Mouse (Mus musculus) urinary bladder, postnatal 10 days (tissue): ENCODE results near the gene Myo15.
A peak's percentile ranks its signal among the peaks of the same experiment; 100 is the strongest.
"Not testable (repeated sequence)": the region's sequence is repeated elsewhere in the genome, so short reads cannot be mapped to it uniquely, and the experiment has no call there.

Source experiments
- DNase-seq: peaks from one replicate; pipeline ENCODE4 v3.0.0; 2022; ENCODE audit warnings: low spot score

Gene Myo15

DNA sequence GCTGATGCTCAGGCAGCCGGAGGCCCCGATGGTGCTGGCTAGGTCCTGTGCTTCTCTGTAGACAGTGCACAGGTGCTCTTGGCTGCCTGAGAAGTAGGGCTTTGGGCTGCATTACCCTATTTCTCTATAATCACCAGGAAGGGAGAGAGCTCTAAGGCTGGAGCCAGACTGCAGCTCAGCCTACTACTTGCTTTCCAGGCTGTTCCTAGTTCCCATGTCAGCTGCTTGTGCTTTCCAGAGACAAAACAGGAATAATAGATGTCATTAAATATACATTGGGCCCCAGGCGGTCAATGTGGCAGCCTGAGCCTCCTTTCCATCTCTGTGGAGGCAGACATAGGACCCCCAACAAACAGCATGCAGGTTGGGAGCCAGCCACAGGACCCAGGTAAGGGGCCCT is at the start of gene Myo15:
Gene Myo15, plus strand, starts transcription at position 301 of the 400 bp plus-strand sequence.
- DNase-seq = no peak

- DNase-seq = no peak
These were observed 47.0 kb upstream of the Myo15 start for GRCm38 (mm10) chr11:60422046-60422668.

DNA sequence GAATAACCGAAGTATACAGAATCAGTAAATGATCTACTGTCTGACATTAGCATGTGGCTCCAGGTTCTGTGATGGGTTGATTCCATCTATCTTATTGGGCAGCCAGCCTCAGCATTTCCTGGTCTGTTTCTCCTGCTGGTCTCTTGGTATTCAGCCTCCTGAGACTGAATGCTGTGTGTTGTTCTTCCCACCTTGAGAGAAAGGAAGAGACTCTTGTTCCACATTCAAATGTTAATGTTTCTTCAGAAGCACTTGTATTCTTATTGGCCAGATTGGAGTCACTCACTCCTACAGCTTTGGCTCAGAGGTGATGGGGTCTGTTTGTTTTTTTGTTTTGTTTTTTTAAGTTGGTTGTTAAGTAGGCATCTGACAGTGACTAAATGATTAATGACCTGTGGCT is 46.1 kb upstream of the Myo15 start:
- no peak for DNase-seq

DNA sequence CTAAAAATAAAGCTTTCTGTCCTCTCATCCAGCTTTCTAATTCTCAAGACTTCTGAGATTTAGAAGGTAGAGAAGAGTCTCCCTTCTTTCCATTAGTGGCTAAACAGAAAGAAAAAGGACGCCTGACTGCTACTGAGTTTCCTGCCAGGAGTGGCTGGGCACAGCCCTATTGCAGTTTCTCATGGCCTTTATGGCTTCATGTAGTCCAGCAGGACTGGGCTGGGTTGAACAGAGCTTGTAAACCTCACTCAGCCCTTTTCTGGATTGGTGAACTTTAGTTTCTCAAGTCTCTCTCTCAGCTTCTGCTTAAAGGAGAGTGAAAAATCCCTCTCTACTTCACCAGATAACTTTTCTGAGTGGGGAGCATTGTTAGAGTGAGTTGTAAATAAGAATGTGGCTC is 42.7 kb upstream of the Myo15 start:
- DNase-seq = no peak

GRCm38 (mm10) chr11:60427628-60428027 is 41.5 kb upstream of the Myo15 start:
- DNase-seq = no peak

DNA sequence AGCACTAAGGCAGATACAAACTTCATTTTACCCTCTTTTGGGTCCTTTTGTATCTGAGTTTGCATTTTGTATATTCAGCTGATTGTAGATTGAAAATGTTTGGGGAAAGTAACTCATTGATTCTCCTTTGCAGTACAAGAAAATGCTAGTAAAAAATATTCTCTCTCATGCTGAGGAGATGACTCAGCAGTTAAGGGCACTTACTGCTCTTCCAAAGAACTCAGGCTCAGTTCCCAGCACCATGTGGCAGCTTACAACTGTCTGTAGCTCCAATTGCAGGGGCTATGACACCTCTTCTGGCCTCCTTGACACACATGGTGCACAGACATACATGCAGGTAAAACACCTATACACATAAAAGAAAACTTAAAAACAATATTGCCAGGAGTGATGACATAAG is 35.6 kb upstream of the Myo15 start:
- no peak for DNase-seq

- no peak for DNase-seq
These were observed 34.0 kb upstream of the Myo15 start for GRCm38 (mm10) chr11:60435133-60435532.

GRCm38 (mm10) chr11:60436618-60437017 is 32.5 kb upstream of the Myo15 start:
- no peak for DNase-seq

- not testable (repeated sequence) for DNase-seq
These were observed 29.5 kb upstream of the Myo15 start for GRCm38 (mm10) chr11:60439621-60440020.

- no peak for DNase-seq
These were observed 29.0 kb upstream of the Myo15 start for GRCm38 (mm10) chr11:60440176-60440575.

DNA sequence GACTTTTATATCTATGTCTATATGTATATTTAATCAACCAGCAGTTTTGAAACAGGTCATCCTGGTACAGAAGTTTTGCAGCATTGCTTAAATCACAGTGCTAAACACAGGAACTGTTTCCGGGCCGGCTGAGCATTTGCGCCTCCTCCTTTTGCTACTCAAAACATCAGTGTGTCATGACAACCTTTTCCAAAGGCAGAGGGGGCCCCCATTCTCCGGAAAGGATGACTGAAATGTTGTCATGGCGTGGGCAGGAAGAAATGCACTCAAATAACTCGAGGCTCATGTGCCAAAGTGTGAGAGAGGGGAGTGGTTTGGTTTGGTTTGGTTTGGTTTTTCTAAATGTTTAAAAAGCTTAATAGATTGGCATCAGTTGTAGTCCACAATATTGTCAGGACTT is 26.2 kb upstream of the Myo15 start:
- DNase-seq = no peak

DNA sequence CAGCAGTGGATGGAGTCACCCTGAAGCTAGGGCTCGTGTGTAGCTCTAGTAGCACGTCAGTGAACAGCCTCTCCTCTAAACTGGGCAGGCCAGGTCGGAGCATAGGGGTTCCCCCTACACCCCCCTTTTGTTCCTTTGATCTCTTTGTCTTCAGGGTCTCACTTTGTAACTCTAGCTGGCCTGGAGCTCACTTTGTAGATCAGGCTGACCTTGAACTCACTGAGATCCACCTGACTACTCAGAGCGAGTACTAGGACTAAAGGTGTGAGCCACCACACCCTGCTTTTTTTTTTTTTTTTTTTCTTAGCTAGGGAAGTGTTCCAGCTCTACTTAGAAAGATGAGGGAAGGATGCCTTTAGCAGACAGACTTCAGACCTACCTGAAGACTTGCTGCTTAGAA is 25.1 kb upstream of the Myo15 start:
- no peak for DNase-seq

DNA sequence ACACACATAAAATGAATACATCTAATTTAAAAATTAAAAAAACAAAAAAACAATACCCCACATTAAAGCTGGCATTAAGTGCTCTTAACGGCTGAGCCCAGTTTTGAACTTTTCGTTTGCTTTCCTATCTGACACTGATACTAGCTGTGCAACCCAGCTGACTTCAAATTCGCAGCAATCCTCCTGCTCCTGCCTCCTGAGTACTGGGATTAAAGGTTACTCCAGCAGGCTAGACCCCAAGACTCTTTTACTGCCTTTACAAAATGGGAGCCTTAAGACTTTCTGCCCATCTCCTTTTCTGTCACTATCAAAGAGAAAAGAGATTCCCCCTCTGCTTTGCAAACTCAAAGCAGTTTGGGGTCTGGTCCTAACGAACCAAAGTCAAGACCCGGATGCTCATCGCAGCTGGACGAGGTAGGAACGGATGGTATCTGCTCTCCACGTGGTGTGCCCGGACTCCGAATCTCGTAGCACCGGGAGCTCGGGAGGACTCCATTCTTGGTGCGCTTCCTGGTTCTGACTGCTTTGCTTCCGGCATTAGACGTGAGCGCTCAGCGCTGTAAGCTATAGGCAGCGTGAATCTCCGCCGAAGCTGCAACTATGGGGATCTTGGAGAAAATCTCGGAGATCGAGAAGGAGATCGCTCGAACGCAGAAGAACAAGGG is 14.9 kb upstream of the Myo15 start, which contains the start of gene Drg2:
Gene Drg2, plus strand, starts transcription at position 512 of the 665 bp plus-strand sequence.
- DNase-seq = peak; percentile 65

DNA sequence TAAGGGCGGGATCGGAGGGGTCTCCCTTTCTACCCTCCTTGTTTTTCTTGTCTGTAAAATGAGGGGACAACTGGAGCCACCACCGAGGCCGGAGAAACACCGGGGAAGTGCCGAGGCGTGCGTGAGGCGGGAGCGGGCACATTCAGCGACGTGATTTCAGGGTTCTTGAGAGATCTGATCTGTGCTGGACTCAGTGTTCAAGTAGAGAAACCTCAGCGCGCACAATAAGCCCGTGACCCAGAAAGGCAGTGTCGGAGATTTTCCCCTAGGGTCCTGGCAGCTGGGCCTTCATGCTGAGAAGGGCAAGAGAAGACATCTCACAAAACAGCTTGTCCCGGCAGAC is 14.4 kb upstream of the Myo15 start:
- DNase-seq = no peak

- no peak for DNase-seq
These were observed 11.2 kb upstream of the Myo15 start for GRCm38 (mm10) chr11:60457973-60458372.

GRCm38 (mm10) chr11:60465943-60466380 is 3.2 kb upstream of the Myo15 start:
- no peak for DNase-seq

- no peak for DNase-seq
These were observed 1.6 kb downstream of the Myo15 start for GRCm38 (mm10) chr11:60470743-60471142.

DNA sequence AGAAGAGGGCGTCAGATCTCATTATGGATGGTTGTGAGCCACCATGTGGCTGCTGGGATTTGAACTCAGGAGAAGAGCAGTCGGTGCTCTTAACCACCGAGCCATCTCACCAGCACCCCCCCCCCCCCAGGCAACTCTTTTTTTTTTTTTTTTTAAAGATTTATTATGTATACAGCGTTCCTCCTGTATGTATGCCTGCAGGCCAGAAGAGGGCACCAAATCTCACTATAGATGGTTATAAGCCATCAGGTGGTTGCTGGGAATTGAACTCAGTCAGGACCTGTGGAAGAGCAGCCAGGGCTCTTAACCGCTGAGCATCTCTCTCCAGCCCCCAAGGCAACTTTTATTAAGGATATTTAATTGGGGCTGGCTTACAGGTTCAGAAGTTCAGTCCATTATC is 5.4 kb downstream of the Myo15 start:
- no peak for DNase-seq

DNA sequence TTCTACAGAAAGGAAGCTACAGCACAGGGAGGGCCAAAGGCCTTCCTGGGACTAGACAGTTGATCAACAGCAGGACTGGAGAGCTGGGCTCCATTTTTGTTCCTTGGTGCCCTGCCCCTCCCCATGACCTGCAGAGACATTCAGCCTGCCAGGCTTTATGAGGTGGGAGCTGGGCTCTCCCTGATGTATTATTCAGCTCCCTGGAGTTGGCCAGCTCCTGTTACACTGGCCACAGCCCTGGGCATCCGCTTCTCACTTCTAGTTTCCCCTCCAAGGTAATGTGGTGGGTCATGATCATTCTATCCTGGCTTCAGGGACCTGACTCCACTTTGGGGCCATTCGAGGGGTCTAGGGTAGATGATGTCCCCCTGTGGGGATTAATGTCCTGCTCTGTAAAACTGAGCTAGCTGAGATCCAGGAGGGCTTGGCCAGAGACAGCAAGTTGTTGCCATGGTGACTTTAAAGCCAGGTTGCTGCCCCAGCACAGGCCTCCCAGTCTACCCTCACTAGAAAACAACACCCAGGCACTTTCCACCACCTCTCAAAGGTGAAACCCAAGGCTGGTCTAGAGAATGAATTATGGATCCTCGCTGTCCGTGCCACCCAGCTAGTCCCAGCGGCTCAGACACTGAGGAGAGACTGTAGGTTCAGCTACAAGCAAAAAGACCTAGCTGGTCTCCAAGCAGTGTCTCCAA is 6.7 kb downstream of the Myo15 start:
- DNase-seq = no peak

DNA sequence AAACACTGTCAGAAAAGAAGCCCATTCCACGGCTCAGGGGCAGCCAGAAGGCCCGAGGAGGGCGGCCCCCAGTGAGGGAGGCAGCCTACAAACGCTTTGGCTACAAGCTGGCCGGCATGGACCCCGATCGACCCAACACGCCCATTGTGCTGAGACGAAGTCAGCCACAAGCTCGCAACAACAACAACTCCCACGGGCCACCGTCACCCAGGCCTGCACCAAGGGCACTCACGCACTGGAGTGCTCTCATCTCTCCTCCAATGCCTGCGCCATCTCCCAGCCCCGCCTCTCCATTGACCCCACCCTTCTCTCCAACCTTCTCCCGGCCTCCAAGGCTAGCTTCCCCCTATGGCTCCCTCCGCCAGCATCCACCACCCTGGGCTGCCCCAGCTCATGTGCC is 9.0 kb downstream of the Myo15 start:
- DNase-seq = no peak

DNA sequence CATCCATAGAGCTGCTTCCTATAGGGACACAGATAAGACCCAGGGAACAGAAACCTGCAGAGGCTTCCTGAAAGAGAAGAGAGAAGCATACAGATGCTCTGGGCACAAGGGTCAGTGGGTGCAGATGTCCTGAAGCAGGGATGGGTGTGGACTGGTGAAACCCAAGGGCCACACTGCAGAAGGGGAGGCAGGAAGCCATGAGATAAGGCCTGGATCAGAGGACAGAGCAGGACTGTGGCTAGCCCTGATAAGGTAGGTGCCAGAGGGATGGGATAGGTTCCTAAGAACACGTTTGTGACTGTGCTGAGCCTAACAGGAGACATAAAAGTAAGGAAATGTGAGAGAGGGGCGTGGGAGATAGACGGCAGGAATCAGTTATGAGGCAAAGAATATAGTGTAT is 17.1 kb downstream of the Myo15 start:
- no peak for DNase-seq

GRCm38 (mm10) chr11:60492726-60493125 is 23.6 kb downstream of the Myo15 start:
- DNase-seq = no peak

DNA sequence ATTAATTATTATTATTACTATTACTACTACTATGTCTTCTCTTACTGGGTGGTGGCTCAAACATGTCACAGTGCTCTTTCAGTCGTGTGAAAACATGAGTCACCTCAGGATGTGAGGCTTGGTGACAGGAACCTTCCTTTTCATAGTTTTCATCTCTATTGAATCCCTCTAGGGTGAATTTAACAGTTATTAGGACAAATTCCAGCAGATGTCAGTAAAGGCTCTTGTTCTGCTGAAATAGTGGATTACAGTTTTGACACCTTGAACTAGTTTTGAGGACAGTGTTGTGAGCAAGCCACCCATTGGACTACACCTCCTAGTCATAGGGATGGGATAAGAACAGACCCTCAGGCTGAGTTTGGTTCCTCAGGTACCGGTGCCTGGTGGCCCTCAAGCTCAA is 26.6 kb downstream of the Myo15 start:
- no peak for DNase-seq
